Mouse (Mus musculus) hindbrain, embryonic 12.5 days (tissue): ENCODE measurements at regions not wholly inside any gene's neighbourhood (a gene's known extent, or its start where the extent isn't known, plus 50 kb on each side); places are given as distances from the start of the nearest gene placed in this dataset.

ENCODE experiments used
- ATAC-seq: fragments of 200-750 bp; cut with Nextera tagmentation; 2 replicates; pipeline ENCODE4 v1.8.0; 2017; ENCODE audit warnings: moderate TSS enrichment; ENCODE audit not compliant: low FRiP score
- H3K27ac ChIP-seq: fragments of 300-500 bp; sonication (generic); 2 replicates; pipeline ENCODE4 v1.5.1; 2016; ENCODE audit warnings: mild to moderate bottlenecking
- H3K27me3 ChIP-seq: fragments of 300-500 bp; sonication (generic); 2 replicates; pipeline ENCODE4 v1.6.1; 2016; ENCODE audit warnings: mild to moderate bottlenecking
- H3K36me3 ChIP-seq: fragments of 300-500 bp; sonication (generic); 2 replicates; pipeline ENCODE4 v1.6.1; 2016; ENCODE audit warnings: mild to moderate bottlenecking
- H3K4me1 ChIP-seq: fragments of 300-500 bp; sonication (generic); 2 replicates; pipeline ENCODE4 v1.6.1; 2016
- H3K4me2 ChIP-seq: fragments of 300-500 bp; sonication (generic); replicated peaks from 2 replicates; pipeline ENCODE4 v1.6.1; 2016; ENCODE audit warnings: mild to moderate bottlenecking
- H3K4me3 ChIP-seq: fragments of 300-500 bp; sonication (generic); 2 replicates; pipeline ENCODE4 v1.5.1; 2016; ENCODE audit warnings: mild to moderate bottlenecking
- H3K9ac ChIP-seq: fragments of 300-500 bp; sonication (generic); 2 replicates; pipeline ENCODE4 v1.6.1; 2016; ENCODE audit warnings: mild to moderate bottlenecking, moderate library complexity
- H3K9me3 ChIP-seq: fragments of 300-500 bp; sonication (generic); replicated peaks from 2 replicates; pipeline ENCODE4 v1.6.1; 2016; ENCODE audit warnings: mild to moderate bottlenecking
- WGBS: fragments of 180-500 bp; shearing (Covaris S2); methylation state at CpG from one replicate; pipeline ENCODE4 v1.1.7; 2016; 5-methylcytosine and 5-hydroxymethylcytosine counted together

DNA sequence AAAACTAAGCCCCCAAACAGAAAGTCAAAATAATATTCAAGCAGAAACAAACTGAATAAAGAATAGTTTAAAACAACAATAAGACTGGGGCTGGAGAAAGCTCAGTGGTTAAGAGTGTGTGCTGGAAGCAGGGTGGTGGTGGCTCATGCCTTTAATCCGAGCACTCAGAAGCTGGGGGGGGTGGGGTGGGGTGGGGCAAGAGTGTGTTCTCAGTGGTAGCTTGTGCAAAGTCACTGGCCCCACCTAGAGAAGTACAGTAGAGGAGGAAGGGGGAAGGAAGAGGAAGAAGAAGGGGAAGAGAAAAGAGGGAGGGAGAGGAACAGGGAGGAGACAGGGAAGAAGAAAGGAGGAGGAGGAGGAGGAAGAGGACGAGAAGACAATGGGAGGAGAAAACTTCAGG lies 141.1 kb upstream of the Usp9x start:
- no peak for ATAC-seq
- Histone ChIP-seq H3K4me2 (no peak overlapping the region), H3K27ac (no peak overlapping the region), H3K4me3 (no peak overlapping the region), H3K4me1 (no peaks in the 10 kb centered on the region), H3K9me3 (no peaks in the 10 kb centered on the region), H3K9ac (no peak overlapping the region), H3K27me3 (no peaks in the 10 kb centered on the region), H3K36me3 (no peaks in the 10 kb centered on the region)
- 61% methylated on average over 2 of the region's 2 CpGs for WGBS

DNA sequence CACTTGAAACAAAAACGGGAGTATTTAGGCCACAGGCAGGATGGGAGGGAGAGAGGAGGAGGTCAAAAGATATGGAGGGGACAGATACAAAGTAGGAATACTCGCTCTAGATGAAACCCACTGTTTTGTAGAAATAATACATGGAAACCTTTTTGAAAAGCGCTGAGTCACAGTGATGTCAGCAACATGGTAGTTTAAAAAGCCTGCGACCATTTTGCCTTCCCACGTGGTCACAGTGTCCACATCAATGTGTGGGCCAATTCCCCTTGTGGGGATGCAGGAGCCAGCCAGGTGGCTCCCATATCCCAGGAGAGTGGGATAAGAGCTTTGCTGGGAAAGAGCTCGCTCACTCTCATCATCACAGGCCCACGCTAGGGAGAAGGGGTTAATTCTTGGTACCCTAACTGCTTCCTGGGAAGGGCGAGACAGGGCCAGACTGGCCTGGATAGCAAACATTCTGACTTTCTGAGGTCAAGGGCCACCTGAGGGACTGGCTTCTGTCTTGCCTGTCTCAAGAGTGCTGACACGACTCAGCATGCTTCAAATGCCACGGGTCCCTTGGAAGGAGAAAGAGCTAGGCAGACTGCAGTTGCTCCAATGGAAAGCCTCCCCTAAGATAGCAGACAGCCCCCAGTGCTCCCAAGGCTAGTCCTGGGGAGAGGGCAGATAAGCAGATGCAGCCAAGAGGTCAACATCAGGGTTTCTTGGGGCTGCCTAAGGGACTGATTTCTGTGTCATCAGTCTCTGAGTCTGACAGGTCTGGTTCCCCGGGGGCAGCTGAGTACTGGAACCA lies 143.3 kb upstream of the Usp9x start:
- Histone ChIP-seq H3K27me3 (no peaks in the 10 kb centered on the region), H3K27ac (no peak overlapping the region), H3K9me3 (no peaks in the 10 kb centered on the region), H3K36me3 (no peaks in the 10 kb centered on the region), H3K4me1 (no peaks in the 10 kb centered on the region), H3K9ac (no peak overlapping the region), H3K4me3 (no peak overlapping the region), H3K4me2 (no peak overlapping the region)
- 62% methylated on average over 11 of the region's 11 CpGs for WGBS
- ATAC-seq = no peak

DNA sequence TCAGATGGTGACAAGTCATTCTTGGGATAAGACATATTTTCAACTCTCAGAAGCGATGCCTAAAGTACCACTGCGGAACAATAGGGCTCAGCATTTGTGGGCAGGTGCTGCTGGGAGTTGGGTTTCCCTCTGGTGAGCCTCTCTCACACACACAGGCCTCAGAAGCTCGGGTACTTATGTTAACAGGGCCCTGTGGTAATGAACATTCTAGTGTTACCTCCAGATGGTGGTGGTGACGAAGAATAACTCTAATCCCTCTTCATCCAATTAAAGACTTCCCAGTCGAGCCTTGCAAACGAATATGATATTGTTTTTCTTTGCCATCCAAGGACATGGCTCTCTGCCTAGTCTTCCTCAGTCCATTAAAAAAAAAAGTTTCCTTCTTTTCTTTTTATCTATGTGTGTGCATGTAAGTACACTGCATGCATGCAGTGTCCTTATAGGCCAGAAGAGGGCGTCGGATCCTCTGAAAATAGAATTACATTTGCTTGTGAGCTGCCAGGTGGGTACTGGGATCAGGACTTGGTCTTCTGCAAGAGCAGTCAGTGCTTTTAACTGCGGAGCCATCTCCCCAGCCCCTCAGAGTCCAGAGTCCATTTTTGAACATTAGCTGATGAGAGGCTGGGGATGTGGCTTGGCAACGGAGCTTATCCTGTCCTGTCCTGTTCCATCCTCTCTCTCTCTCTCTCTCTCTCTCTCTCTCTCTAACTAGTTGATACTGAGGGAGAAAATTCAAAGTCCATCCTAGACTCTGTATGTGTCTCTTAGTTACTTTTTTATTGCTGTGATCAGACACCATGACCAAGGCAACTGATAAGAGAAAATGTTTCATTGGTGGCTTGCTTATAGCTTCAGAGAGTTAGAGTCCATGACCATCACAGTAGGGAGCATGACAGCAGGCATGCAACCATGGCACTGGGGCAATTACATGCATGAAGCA lies 146.3 kb upstream of the Usp9x start:
- ATAC-seq = no peak
- H3K36me3 ChIP-seq = no peaks in the 10 kb centered on the region
- no peaks in the 10 kb centered on the region for H3K9me3 ChIP-seq
- no peaks in the 10 kb centered on the region for H3K4me1 ChIP-seq
- H3K27me3 ChIP-seq = no peaks in the 10 kb centered on the region
- no peak overlapping the region for H3K4me3 ChIP-seq
- H3K27ac ChIP-seq = no peak overlapping the region
- WGBS = 74% methylated on average over 10 of the region's 10 CpGs
- no peak overlapping the region for H3K4me2 ChIP-seq
- no peak overlapping the region for H3K9ac ChIP-seq

DNA sequence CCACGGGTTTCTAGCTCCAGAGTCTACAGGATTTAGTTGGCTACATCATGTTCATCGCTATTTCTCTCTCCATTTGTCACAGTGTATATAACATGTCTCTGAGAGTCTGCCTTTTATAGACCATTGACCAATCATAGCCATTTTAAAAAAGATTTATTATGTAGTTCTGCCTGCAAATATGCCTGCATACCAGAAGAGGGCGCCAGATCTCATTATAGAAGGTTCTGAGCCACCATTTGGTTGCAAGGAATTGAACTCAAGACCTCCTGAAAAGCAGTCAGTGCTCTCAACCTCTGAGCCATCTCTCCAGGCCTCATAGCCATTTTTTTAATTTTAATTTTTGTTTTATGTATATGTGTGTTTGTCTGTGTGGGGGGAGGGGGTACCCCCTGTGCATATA lies 151.7 kb upstream of the Usp9x start:
- H3K9ac ChIP-seq = no peak overlapping the region
- H3K36me3 ChIP-seq = no peaks in the 10 kb centered on the region
- peaks cover 5% of the 10 kb centered on the region; the same call in 1 of the 2 replicates for H3K27me3 ChIP-seq
- H3K27ac ChIP-seq = no peak overlapping the region
- H3K4me1 ChIP-seq = no peaks in the 10 kb centered on the region
- ATAC-seq = no peak
- 27% methylated on average over 3 of the region's 3 CpGs for WGBS
- H3K9me3 ChIP-seq = no peaks in the 10 kb centered on the region
- no peak overlapping the region for H3K4me2 ChIP-seq
- no peak overlapping the region for H3K4me3 ChIP-seq

DNA sequence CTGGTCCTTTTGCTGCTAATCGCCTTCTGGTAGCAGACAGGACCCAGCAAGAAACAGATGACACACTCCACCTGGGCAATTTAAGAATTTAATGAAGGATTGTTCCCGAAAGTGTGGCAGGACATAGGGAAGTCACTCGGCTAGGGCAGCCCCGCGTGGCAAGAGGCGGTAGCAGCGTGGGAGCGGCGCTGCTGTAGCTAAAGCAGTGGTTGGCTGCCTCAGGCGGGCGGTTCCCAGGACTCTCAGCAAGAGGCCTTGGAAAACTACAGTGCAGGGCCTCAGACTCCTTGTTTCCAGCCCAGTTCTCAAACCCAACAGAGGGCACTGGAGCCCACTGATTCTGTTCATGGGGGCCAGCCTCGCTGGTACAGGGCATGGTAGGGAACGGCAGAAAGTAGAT lies 154.2 kb upstream of the Usp9x start:
- Histone ChIP-seq H3K27ac (no peak overlapping the region), H3K9ac (no peak overlapping the region), H3K4me1 (no peaks in the 10 kb centered on the region), H3K4me3 (no peak overlapping the region), H3K4me2 (peak overlapping the region; percentile 32), H3K9me3 (no peaks in the 10 kb centered on the region), H3K36me3 (no peaks in the 10 kb centered on the region), H3K27me3 (peaks cover 5% of the 10 kb centered on the region; the same call in 1 of the 2 replicates)
- 0 out of 2 replicates have a peak, but pooled peaks have one; percentile 64 for ATAC-seq
- WGBS = 25% methylated on average over 13 of the region's 13 CpGs

DNA sequence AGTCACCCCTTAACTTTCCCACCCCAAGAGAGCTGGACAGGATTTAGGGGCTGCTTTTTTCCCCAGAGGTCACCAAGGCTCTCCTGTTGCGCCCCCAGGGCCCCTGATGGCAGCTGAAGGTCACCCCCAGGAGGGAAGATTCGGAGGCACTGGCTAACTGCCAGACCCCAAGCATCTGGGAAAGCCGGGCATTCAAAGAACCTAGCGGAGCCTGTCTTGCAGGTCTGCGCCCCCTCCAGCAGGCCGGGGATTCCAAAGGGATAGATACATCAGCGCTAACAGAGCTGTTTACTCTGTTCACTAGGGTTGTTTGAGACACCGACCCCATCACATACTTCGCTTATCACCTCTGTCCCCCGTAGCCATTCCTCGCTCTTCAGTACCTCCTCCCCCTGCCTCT lies 154.6 kb upstream of the Usp9x start:
- Histone ChIP-seq H3K9ac (no peak overlapping the region), H3K9me3 (no peaks in the 10 kb centered on the region), H3K36me3 (no peaks in the 10 kb centered on the region), H3K27ac (no peak overlapping the region), H3K27me3 (peaks cover 5% of the 10 kb centered on the region; the same call in 1 of the 2 replicates), H3K4me2 (peak overlapping the region; percentile 32), H3K4me1 (no peaks in the 10 kb centered on the region), H3K4me3 (no peak overlapping the region)
- 29% methylated on average over 11 of the region's 11 CpGs for WGBS
- ATAC-seq = no peak

DNA sequence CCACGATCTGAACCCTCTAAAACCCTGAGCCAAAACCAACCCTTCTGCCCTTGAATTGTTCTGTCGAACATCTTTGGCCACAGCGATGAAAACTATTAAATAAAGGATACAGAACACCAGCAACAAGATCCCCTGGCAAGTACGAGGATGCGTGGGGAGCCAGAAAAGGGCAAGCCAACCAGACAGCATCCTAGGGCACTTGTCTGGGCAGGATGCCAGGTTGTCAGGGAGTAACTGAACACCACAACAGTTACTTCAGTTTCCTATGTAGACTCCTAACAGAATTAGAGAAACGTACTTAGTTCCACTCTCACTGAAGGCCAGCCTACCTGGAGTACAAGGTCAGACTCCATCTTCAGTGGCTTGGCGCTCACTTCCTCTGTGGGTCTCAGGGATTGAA lies 138.4 kb upstream of the Med14 start:
- Histone ChIP-seq H3K4me3 (no peak overlapping the region), H3K4me1 (no peaks in the 10 kb centered on the region), H3K36me3 (no peaks in the 10 kb centered on the region), H3K4me2 (no peak overlapping the region), H3K27me3 (no peaks in the 10 kb centered on the region), H3K9me3 (no peaks in the 10 kb centered on the region), H3K27ac (no peak overlapping the region), H3K9ac (no peak overlapping the region)
- no peak for ATAC-seq
- 83% methylated on average over 7 of the region's 7 CpGs for whole genome bisulfite sequencing

DNA sequence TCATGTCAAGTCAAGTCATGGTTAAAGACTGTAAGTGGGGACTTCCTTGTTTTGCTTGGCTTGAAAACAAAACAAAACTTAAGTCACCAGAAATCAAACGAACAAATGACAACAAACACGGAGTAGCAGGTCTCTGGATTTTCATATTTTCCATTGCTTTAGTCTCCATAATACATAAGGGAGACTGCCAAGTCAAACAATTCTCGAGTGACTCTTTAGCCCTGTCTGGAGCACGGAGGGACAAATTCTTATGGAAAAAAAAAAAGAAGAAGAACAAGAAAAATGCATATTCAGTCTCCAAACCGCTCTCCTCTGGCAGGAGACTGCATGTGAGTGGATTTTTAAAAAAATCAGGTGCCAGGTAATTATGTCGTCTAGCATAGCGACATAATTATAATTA lies 129.6 kb upstream of the Med14 start:
- WGBS = 73% methylated on average over 7 of the region's 7 CpGs
- H3K4me2 ChIP-seq = no peak overlapping the region

DNA sequence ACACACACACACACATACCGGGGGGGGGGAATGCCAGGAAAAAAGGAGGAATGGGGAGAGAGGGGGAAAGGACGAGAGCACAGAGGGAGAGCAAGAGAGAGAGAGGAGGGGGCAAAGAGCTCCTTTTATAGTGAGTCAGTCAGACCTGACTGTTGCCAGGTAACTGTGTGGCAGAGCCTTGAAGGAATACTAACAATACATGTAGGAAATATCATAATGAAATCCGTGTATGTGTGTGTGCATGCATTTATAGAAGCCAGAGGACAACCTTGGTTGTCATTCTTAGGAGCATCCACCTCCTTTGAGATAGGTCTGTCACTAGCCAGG lies 127.6 kb upstream of the Med14 start:
- 31% methylated on average over 2 of the region's 3 CpGs for WGBS
- H3K9ac ChIP-seq = no peak overlapping the region

More for the DNA sequence above, 129.6 kb upstream of the Med14 start:
- Histone ChIP-seq H3K4me1 (0 out of 2 replicates have a peak, but pooled peaks cover under 1% of the 10 kb centered on the region), H3K4me3 (no peak overlapping the region), H3K27me3 (no peaks in the 10 kb centered on the region), H3K9me3 (no peaks in the 10 kb centered on the region), H3K9ac (no peak overlapping the region), H3K36me3 (no peaks in the 10 kb centered on the region), H3K27ac (no peak overlapping the region)
- ATAC-seq = no peak

DNA sequence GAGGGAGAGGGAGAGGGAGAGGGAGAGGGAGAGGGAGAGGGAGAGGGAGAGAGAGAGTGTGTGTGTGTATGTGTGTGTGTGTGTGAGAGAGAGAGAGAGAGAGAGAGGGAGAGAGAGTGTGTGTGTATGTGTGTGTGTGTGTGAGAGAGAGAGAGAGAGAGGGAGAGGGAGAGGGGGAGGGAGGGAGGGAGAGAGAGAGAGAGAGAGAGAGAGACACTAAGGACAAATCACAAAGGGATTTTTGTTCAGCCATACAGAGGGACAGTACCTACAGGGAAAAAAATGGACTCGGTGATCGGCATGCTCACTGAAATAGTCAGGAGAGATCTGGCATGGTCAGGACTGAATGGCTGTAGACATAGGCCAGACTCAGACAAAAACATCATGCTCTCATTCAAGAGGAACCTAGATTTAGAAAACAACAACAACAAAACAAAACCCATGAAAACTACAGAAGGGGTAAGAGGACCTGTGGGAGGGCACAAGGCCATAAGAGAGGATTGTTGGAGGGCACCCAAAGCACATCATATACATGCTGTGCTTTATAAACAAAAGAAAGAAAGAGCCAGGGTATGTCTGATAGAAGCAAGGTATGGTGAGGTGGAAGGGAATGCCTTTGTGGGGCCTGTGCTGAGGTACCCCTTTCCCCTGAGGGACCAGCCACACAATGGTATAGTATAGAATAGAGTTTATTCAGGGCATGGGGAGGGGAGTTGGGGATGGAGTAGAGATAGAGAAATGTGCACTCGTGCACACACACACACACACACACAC lies 127.0 kb upstream of the Med14 start:
- Histone ChIP-seq H3K4me1 (0 out of 2 replicates have a peak, but pooled peaks cover 2% of the 10 kb centered on the region), H3K27ac (peak overlapping the region; percentile 73), H3K4me2 (peak overlapping the region; percentile 8; the same call in 1 of the 2 replicates), H3K4me3 (no peak overlapping the region), H3K9ac (no peak overlapping the region), H3K36me3 (no peaks in the 10 kb centered on the region), H3K9me3 (no peaks in the 10 kb centered on the region), H3K27me3 (no peaks in the 10 kb centered on the region)
- 64% methylated on average over 3 of the region's 3 CpGs for WGBS
- peak; percentile 69 for ATAC-seq

More for the DNA sequence above, 127.6 kb upstream of the Med14 start:
- no peaks in the 10 kb centered on the region for H3K36me3 ChIP-seq
- no peak overlapping the region for H3K4me3 ChIP-seq
- 0 out of 2 replicates have a peak, but pooled peaks cover 2% of the 10 kb centered on the region for H3K4me1 ChIP-seq
- peak; percentile 28; the same call in 1 of the 2 replicates for ATAC-seq
- H3K4me2 ChIP-seq = no peak overlapping the region
- H3K27ac ChIP-seq = peak overlapping the region; percentile 73
- no peaks in the 10 kb centered on the region for H3K27me3 ChIP-seq
- no peaks in the 10 kb centered on the region for H3K9me3 ChIP-seq

DNA sequence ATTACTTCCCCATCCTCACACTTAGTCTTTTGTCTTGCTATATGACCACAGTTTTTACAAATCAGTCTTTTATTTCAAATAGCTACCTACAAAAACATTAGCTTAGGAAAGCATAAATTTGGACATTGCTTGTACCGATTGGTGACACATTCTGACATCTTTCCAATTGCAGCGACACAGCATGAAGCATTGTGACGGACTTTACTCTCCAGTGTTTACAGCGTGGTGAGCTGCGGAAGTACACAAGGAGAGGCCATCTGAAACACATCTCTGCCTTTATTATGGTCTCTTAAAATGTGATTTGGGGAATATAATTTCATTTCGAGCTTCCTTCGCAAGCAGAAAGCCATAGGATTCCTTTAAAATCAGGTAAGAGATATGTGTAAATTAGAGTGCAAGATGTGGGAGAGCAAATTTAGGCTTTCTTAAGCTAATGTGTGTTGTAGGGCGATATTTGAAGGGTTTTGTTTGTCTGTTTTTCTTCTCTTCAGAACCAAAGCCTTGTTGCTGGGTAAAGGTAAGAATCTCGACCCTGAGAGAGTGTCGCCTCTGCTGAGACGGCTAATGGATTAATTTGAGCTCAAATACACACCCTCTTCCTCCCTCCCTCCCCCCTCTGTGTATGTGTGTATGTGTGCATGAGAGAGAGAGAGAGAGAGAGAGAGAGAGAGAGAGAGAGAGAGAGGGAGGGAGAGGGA lies 126.3 kb upstream of the Med14 start:
- Histone ChIP-seq H3K27ac (peak overlapping the region; percentile 73), H3K36me3 (no peaks in the 10 kb centered on the region), H3K9ac (no peak overlapping the region), H3K4me3 (no peak overlapping the region), H3K4me2 (no peak overlapping the region), H3K27me3 (no peaks in the 10 kb centered on the region), H3K9me3 (no peaks in the 10 kb centered on the region), H3K4me1 (0 out of 2 replicates have a peak, but pooled peaks cover 2% of the 10 kb centered on the region)
- peak; percentile 29; the same call in 1 of the 2 replicates for ATAC-seq
- WGBS = 60% methylated on average over 11 of the region's 11 CpGs
